Mouse (Mus musculus) heart, adult 2 months (tissue): ENCODE data around the gene Fam25c.

Experiments used
- CTCF ChIP-seq: fragments of 200-600 bp; IDR thresholded peaks from 2 replicates; pipeline ENCODE4 v1.8.1; 2022; ENCODE audit warnings: antibody characterized with exemption, mild to moderate bottlenecking, moderate library complexity
- POLR2A ChIP-seq: fragments of 200-500 bp; IDR thresholded peaks from 2 replicates; pipeline ENCODE4 v1.6.1; 2011; ENCODE audit warnings: mild to moderate bottlenecking, low read depth, low read length, control low read depth; ENCODE audit not compliant: insufficient read depth

DNA sequence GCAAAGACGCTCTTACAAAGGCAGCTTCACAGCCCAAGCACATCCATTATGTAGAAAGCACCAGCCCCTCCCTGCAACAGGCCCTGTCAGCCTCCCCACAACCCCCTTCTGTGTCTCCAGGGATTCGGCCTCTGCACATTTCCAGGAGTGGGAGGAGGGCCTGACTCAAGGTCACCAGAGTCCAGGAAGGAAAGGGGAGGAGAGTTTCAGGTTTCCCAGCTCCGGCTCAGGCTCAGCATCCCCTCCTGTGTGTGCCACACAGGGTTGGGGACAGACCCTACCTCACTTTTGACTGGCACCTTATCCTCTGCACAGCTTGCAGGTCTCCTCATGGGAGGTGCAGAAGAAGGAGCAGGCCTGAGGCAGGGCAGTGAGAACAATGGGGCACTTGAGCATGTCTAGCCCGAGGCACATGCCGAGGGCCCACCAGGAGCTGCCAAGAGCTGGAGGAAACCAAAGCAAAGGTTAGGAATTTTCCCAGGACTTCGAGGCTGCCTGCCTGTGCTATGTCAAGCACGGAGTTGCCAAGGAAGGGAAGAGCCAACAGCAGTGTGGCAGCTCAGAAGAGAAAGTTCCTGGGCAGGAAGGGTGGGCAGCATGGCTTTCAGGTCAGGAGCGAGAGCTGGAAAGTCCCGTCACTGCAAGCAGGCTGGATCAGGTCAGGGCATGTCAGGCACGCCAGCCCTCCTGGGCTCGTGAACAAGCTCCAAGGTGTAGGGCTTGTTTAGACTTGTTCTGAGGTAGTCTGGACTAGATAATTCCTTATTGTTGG, 23.5 kb upstream of the Fam25c start:
- TF ChIP-seq POLR2A (peak; percentile 63), CTCF (no peak)
